Mouse (Mus musculus): ENCODE data around the gene Ilf2. TPM values are rescaled to one million over a fixed set of nuclear protein-coding genes. Genes with fewer than 3 reads are reported as not detected.

The Ilf2 gene
- polyA plus RNA-seq, 1 experiment from 2014 or later: 315 TPM

DNA sequence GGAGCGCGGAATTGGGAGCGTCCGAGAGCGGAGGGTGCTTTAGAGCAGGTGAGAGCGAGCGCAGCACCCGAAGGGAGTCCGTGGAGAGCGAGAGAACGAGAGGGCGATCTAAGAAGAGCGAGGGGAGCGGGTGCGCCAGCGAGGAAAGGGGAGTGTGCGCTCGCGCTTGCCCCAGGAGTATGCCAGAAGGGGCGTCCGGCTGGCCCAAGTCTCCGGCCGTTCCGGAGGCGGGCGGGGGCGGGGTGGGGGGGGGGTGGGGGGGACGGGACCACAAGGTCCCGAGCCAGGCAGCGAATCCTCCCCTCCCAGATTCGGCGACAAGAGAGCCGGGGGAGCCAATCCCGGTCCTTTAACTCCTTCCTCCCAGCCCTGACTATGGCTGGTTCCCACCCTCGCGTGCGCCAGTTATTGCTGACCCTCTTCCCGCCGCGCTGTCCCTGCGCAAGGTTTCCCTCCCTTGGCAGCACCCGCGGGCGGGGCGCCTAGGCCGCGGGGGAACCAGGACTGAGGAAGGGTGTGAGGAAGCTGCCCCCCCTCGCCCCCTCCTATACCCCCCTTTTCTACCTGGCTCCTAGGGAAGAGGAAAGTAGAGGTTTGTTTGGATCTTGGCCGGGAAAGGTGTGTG is 10.1 kb upstream of the Ilf2 start, which contains the start of gene Npr1:
Gene Npr1, minus strand, starts transcription at position 181 of the 625 bp plus-strand sequence.
- Histone ChIP-seq H3K27ac (peak within 1 kb of the TSS; percentile 59), H3K27me3 (ENCODE audit: insufficient read depth, poor library complexity, severe bottlenecking) (peaks cover 71% of the 10 kb centered on the region)

DNA sequence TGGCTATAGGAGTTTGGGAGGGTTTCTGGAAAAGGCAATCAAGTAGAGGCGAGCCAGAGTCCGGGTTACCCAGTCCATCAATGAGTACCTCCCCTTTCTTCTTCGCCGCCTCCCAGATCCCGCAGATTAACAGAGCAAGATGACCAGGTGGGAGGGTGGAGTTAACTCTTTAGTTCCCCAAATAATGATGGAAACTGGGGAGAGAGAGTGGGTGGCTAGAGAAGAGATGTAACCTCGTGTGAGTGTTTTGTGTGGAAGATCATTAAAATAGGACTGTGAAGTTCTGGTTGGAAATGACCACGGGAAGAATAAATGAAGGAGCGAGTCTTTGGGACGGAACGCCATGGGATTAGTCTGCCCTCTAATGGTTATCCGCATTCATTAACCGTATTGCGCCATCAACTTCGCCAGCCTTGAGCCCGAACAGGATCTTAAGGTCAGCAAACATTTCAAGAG is 9.6 kb upstream of the Ilf2 start:
- Histone ChIP-seq H3K36me3 (no peaks in the 10 kb centered on the region), H3K27ac (0 out of 2 replicates have a peak overlapping the region, but pooled peaks have one; percentile 59), H3K9me3 (no peaks in the 10 kb centered on the region), H3K4me1 (replicated peaks) (peaks cover 19% of the 10 kb centered on the region), H3K4me3 (peak overlapping the region; percentile 57), H3K27me3 (ENCODE audit: insufficient read depth, poor library complexity, severe bottlenecking) (peaks cover 66% of the 10 kb centered on the region)
- WGBS: under 1% methylated on average over 15 of the region's 15 CpGs
- peak; percentile 67 for DNase-seq (ENCODE audit: low spot score)

More for the DNA sequence above, 10.1 kb upstream of the Ilf2 start, which contains the start of gene Npr1:
- Histone ChIP-seq H3K9me3 (no peaks in the 10 kb centered on the region), H3K4me3 (peak within 1 kb of the TSS; percentile 57), H3K36me3 (no peaks in the 10 kb centered on the region), H3K4me1 (replicated peaks) (peaks cover 19% of the 10 kb centered on the region)
- no peak for DNase-seq (ENCODE audit: low spot score)
- under 1% methylated on average over 48 of the region's 49 CpGs for WGBS

GRCm38 (mm10) chr3:90467618-90468300 is 8.2 kb upstream of the Ilf2 start:
- Histone ChIP-seq H3K27ac (no peak overlapping the region), H3K4me3 (no peak overlapping the region), H3K36me3 (no peaks in the 10 kb centered on the region), H3K9me3 (no peaks in the 10 kb centered on the region), H3K27me3 (ENCODE audit: insufficient read depth, poor library complexity, severe bottlenecking) (peaks cover 52% of the 10 kb centered on the region), H3K4me1 (replicated peaks) (peaks cover 19% of the 10 kb centered on the region)
- WGBS: 92% methylated on average over 10 of the region's 10 CpGs
- DNase-seq (ENCODE audit: low spot score): no peak

DNA sequence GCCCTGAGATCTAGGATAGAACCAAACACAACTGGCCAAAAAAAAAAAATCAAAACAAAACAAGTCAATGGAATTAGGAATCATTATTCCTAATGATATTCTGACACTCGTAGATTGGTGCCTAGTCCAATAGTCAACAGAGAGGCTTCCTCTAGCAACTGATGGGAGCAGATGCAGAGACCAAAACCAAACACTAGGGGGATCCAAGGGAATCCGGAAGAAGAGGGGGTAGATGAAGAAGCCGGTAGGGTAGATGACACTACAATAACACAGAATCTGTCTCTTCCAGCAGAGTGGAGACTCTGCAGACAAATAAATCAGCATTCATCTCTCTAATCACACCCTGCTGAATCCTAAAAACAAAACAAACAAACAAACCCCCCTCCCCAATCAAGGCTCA is 3.7 kb upstream of the Ilf2 start:
- H3K36me3 ChIP-seq: peaks cover 1% of the 10 kb centered on the region; the same call in 1 of the 2 replicates
- H3K27me3 ChIP-seq (ENCODE audit: insufficient read depth, poor library complexity, severe bottlenecking): peaks cover 11% of the 10 kb centered on the region; the same call in 1 of the 2 replicates
- DNase-seq (ENCODE audit: low spot score): no peak
- no peak overlapping the region for H3K27ac ChIP-seq
- 35% methylated on average over 3 of the region's 3 CpGs for WGBS
- peaks cover 3% of the 10 kb centered on the region for H3K4me1 ChIP-seq (replicated peaks)
- no peaks in the 10 kb centered on the region for H3K9me3 ChIP-seq
- H3K4me3 ChIP-seq: no peak overlapping the region

- 46% methylated on average over 16 of the region's 16 CpGs for WGBS
These were observed 635 bp upstream of the Ilf2 start for GRCm38 (mm10) chr3:90475151-90475830.

GRCm38 (mm10) chr3:90486998-90487397 is 11.1 kb downstream of the Ilf2 start:
- DNase-seq (ENCODE audit: low spot score): no peak
- 86% methylated on average over 5 of the region's 5 CpGs for WGBS
- no peak overlapping the region for H3K27ac ChIP-seq
- H3K4me3 ChIP-seq: no peak overlapping the region
- peaks cover 76% of the 10 kb centered on the region for H3K36me3 ChIP-seq
- H3K27me3 ChIP-seq (ENCODE audit: insufficient read depth, poor library complexity, severe bottlenecking): no peaks in the 10 kb centered on the region
- no peaks in the 10 kb centered on the region for H3K9me3 ChIP-seq
- peaks cover 8% of the 10 kb centered on the region for H3K4me1 ChIP-seq (replicated peaks)

More at GRCm38 (mm10) chr3:90475151-90475830, 635 bp upstream of the Ilf2 start:
- H3K27ac ChIP-seq: no peak overlapping the region
- DNase-seq (ENCODE audit: low spot score): no peak
- peaks cover 6% of the 10 kb centered on the region for H3K4me1 ChIP-seq (replicated peaks)
- H3K4me3 ChIP-seq: peak overlapping the region; percentile 81; the same call in 1 of the 2 replicates
- no peaks in the 10 kb centered on the region for H3K9me3 ChIP-seq
- H3K27me3 ChIP-seq (ENCODE audit: insufficient read depth, poor library complexity, severe bottlenecking): no peaks in the 10 kb centered on the region
- peaks cover 32% of the 10 kb centered on the region for H3K36me3 ChIP-seq

DNA sequence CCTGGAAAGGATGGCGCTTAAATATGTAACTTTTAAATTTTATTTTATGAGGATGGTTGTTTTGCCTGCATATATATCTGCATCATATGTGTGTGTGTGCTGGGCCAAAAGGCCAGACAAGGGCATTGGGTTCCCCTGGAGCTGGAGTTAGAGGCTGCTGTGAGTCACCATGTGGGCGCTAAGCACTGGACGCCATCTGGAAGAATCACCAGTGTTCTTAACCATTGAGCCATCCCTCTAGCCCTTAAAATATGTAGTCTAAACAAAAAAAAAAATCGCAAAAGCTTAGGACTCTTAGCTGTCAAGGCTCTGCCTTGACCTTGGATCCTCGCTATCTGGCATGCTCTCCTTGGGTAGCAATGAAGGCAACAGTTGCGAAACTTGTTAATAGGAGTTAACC is 12.7 kb downstream of the Ilf2 start:
- H3K27ac ChIP-seq: no peak overlapping the region
- DNase-seq (ENCODE audit: low spot score): no peak
- H3K9me3 ChIP-seq: no peaks in the 10 kb centered on the region
- H3K36me3 ChIP-seq: peaks cover 61% of the 10 kb centered on the region
- 91% methylated on average over 6 of the region's 6 CpGs for WGBS
- no peak overlapping the region for H3K4me3 ChIP-seq
- H3K27me3 ChIP-seq (ENCODE audit: insufficient read depth, poor library complexity, severe bottlenecking): no peaks in the 10 kb centered on the region
- peaks cover 8% of the 10 kb centered on the region for H3K4me1 ChIP-seq (replicated peaks)

DNA sequence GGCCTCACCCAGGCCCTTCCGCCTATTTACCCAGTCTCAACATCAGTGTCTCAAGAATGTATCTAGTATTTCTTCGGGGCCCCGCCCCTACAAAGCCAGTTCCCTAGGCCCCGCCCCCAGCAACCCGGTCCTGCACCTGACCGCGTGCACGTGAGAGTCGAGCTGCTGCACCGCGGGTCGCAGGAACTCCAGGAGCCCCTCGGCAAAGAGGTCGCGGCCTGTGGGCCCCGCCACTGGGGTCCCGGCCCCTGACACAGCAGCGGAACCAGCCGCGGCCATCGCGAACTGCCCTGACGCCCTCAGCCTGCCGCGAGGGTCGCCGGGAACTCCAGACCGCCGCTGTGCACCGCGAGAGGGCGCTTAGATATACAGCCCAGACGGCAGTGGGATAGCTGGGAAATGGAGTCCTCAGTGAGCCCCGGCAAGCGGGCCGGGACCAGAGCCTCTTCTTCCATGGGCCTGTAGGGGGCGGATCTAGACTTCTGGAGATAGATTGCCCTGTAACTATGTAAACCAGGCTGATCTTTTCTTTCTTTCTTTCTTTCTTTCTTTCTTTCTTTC is 14.8 kb downstream of the Ilf2 start, which contains the start of gene Snapin:
Gene Snapin, minus strand, starts transcription at position 338 of the 561 bp plus-strand sequence.
- H3K9me3 ChIP-seq: no peaks in the 10 kb centered on the region
- peak within 1 kb of the TSS; percentile 83 for H3K4me3 ChIP-seq
- under 1% methylated on average over 37 of the region's 37 CpGs for WGBS
- no peaks in the 10 kb centered on the region for H3K27me3 ChIP-seq (ENCODE audit: insufficient read depth, poor library complexity, severe bottlenecking)
- peaks cover 8% of the 10 kb centered on the region for H3K4me1 ChIP-seq (replicated peaks)
- peaks cover 58% of the 10 kb centered on the region for H3K36me3 ChIP-seq
- peak; percentile 96 for DNase-seq (ENCODE audit: low spot score)
- H3K27ac ChIP-seq: peak within 1 kb of the TSS; percentile 95

DNA sequence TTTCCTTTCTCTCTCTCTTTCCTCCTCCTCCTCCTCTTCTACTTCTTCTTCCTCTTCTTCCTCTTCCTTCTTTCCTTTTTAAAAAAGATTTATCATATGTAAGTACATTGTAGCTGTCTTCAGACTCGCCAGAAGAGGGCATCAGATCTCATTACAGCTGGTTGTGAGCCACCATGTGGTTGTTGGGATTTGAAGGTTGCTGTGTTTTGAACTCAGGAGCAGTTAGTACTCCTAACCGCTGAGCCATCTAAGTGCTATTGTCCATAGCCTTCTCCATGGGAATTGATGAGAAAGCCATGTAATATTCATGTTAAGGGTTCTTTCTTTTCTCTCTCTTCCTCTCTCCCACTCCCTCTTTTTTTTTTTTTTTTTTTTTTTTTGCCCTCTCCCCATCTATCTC is 15.4 kb downstream of the Ilf2 start:
- 40% methylated on average over 2 of the region's 2 CpGs for WGBS
- Histone ChIP-seq H3K36me3 (peaks cover 58% of the 10 kb centered on the region), H3K27ac (no peak overlapping the region), H3K9me3 (no peaks in the 10 kb centered on the region), H3K27me3 (ENCODE audit: insufficient read depth, poor library complexity, severe bottlenecking) (no peaks in the 10 kb centered on the region), H3K4me3 (no peak overlapping the region), H3K4me1 (replicated peaks) (peaks cover 8% of the 10 kb centered on the region)
- no peak for DNase-seq (ENCODE audit: low spot score)

GRCm38 (mm10) chr3:90493831-90494540 is 18.1 kb downstream of the Ilf2 start:
- WGBS: 75% methylated on average over 4 of the region's 4 CpGs
- H3K27ac ChIP-seq: no peak overlapping the region

GRCm38 (mm10) chr3:90495850-90496525 is 20.1 kb downstream of the Ilf2 start:
- Histone ChIP-seq H3K9me3 (no peaks in the 10 kb centered on the region), H3K27ac (no peak overlapping the region), H3K4me3 (no peak overlapping the region), H3K36me3 (peaks cover 72% of the 10 kb centered on the region), H3K27me3 (ENCODE audit: insufficient read depth, poor library complexity, severe bottlenecking) (no peaks in the 10 kb centered on the region), H3K4me1 (replicated peaks) (no peaks in the 10 kb centered on the region)
- WGBS: 95% methylated on average over 7 of the region's 7 CpGs
- no peak for DNase-seq (ENCODE audit: low spot score)

More at GRCm38 (mm10) chr3:90493831-90494540, 18.1 kb downstream of the Ilf2 start:
- H3K9me3 ChIP-seq: no peaks in the 10 kb centered on the region
- peaks cover 58% of the 10 kb centered on the region for H3K36me3 ChIP-seq
- no peak for DNase-seq (ENCODE audit: low spot score)
- H3K4me3 ChIP-seq: no peak overlapping the region
- peaks cover 8% of the 10 kb centered on the region for H3K4me1 ChIP-seq (replicated peaks)
- H3K27me3 ChIP-seq (ENCODE audit: insufficient read depth, poor library complexity, severe bottlenecking): no peaks in the 10 kb centered on the region

Data from hindbrain, embryonic 10.5 days (tissue).